Mouse (Mus musculus): ENCODE data around the gene Wdr20. TPM values are rescaled to one million over a fixed set of nuclear protein-coding genes. Genes with fewer than 3 reads are reported as not detected.

Wdr20 gene
- polyA plus RNA-seq, 1 experiment from 2014 or later: 32.6 TPM

DNA sequence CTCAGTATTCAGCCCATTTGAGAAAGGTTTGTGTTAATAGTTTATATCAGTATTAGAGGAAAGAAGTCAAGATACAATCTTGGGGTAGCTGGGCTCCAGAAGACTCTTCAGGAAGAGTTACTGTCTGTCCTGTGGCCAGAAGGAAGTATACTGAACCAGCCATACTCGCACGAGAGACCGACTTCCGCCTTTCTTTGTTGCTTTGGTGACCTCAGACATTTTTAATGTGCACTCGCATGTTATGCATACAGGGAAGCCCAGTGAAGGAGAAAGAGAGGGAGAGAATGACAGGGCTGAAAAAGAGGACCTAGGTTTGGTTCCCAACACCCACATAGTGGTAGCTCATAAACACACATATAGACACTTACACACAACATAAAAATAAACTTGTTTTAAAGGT, 26.8 kb downstream of the Wdr20 start:
- Histone ChIP-seq H3K9ac (replicated peaks) (no peak overlapping the region), H3K4me2 (replicated peaks) (no peak overlapping the region), H3K27me3 (no peaks in the 10 kb centered on the region), H3K4me1 (peaks cover 13% of the 10 kb centered on the region), H3K4me3 (no peak overlapping the region), H3K27ac (replicated peaks) (no peak overlapping the region), H3K36me3 (no peaks in the 10 kb centered on the region), H3K9me3 (no peaks in the 10 kb centered on the region)
- ATAC-seq (ENCODE audit: low FRiP score, low read depth): no peak
- WGBS: 90% methylated on average over 5 of the region's 5 CpGs

DNA sequence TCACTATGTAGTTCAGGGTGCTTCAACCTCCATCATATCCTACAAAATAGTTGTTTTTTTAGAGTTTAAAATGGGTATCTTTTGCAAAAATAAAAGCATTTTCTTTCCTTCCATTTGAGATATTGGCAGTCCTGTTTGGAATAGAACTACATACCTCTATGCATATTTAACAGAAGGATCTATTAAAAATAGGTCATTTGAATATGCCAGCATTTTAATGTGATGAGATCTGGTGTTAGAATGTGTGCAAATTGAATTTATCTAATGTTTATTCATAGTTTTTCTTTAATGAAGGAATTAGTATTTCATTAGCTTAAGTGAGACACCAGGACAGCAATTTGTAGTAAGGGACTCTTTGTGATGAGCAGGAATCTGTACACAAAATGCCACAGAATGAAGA, 30.8 kb downstream of the Wdr20 start:
- H3K4me3 ChIP-seq: no peak overlapping the region
- H3K36me3 ChIP-seq: no peaks in the 10 kb centered on the region
- no peak overlapping the region for H3K27ac ChIP-seq (replicated peaks)
- no peaks in the 10 kb centered on the region for H3K4me1 ChIP-seq
- no peak overlapping the region for H3K9ac ChIP-seq (replicated peaks)
- no peaks in the 10 kb centered on the region for H3K27me3 ChIP-seq
- no peak for ATAC-seq (ENCODE audit: low FRiP score, low read depth)
- H3K4me2 ChIP-seq (replicated peaks): no peak overlapping the region
- no peaks in the 10 kb centered on the region for H3K9me3 ChIP-seq

DNA sequence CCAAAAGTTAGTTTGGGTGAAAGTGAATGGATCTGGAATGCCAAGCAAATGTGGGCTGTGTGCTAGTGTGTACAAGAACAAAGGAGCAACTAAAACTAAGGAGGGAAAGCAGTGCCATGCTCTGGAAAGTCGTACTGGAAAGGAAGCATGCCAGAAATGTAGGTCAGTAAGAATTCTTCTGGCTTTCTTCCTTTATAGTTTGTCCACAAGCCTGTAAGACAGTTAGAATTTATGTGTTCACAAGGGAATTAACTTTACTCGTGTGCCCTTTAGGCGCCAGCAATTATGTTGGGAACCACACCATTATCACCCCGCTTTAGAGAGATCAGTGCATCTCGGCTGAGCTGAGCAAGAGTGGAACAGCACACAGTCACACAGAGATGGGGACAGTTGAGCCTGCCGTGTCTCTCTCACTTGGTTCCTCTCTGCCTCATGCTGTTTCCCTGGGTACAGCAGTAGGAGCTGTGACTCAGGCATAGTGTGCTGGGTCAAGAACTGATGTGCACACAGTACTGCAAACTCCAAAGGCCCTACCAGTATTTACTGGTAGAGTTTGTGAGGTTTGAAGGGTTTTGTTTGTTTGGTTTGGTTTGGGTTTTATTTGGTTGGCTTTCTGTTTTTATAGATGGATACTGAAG, 32.0 kb downstream of the Wdr20 start:
- H3K27me3 ChIP-seq: no peaks in the 10 kb centered on the region
- no peak for ATAC-seq (ENCODE audit: low FRiP score, low read depth)
- H3K9ac ChIP-seq (replicated peaks): no peak overlapping the region
- 88% methylated on average over 6 of the region's 6 CpGs for WGBS
- H3K9me3 ChIP-seq: no peaks in the 10 kb centered on the region
- H3K4me1 ChIP-seq: no peaks in the 10 kb centered on the region
- no peak overlapping the region for H3K27ac ChIP-seq (replicated peaks)
- no peak overlapping the region for H3K4me2 ChIP-seq (replicated peaks)
- no peaks in the 10 kb centered on the region for H3K36me3 ChIP-seq
- no peak overlapping the region for H3K4me3 ChIP-seq

DNA sequence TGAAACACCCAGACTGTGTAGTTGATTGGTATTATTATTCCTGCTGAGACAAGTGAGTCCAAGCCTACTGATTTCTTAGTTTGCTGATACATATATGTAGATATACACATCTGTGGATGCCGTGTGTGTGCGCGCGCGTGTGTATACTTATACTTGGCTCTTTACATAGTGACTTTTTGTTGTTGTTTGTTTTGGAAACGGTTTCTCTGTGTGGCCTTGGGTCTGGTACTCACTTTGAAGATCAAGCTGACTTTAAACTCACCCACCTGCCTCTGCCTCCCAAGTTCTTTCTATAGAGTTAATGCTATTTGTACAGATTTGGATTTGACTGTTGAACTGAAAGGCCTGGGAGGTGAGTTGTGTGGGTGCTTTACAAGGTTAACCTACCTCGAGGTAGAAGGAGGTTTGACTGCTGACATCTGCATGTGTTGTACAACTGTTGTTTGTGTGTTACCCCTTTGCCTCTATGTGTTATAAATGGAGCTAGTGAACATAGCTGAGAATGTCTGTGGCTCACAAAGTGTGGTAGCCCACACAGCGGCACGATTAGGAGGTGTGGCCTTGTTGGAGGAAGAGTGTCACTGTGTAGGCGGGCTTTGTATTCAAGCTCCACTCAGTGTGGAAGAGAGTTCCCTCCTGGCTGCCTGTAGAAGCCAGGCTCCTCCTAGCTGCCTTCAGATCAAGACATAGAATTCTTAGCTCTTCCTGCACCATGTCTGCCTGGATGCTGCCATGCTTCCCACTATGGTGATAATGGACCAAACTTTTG, 32.9 kb downstream of the Wdr20 start:
- WGBS: 93% methylated on average over 10 of the region's 10 CpGs
- no peak overlapping the region for H3K27ac ChIP-seq (replicated peaks)
- H3K4me3 ChIP-seq: no peak overlapping the region
- ATAC-seq (ENCODE audit: low FRiP score, low read depth): no peak
- H3K4me1 ChIP-seq: 0 out of 2 replicates have a peak, but pooled peaks cover 1% of the 10 kb centered on the region
- H3K9ac ChIP-seq (replicated peaks): no peak overlapping the region
- no peaks in the 10 kb centered on the region for H3K27me3 ChIP-seq
- H3K9me3 ChIP-seq: no peaks in the 10 kb centered on the region
- no peaks in the 10 kb centered on the region for H3K36me3 ChIP-seq
- H3K4me2 ChIP-seq (replicated peaks): no peak overlapping the region

DNA sequence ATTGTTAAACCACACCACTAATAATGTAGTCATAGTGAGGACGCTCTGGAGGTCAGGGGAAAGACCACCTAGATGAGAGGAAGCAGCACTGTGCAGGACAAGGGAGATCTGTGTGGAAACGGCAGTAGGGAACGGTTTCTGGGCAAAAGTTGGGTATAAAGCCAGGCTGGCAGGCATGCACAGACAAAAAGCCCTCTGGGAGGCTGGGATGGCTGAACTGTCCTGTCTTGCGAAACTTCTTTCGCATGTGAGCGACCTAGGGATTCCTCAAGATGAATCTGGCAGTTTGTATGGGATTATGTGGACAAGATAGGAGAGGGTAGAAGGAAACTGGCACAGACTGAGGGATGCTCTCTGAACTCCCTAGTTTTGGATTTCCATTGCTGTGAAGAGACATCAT, 34.2 kb downstream of the Wdr20 start:
- Histone ChIP-seq H3K9ac (replicated peaks) (no peak overlapping the region), H3K4me3 (no peak overlapping the region), H3K9me3 (no peaks in the 10 kb centered on the region), H3K4me1 (0 out of 2 replicates have a peak, but pooled peaks cover 5% of the 10 kb centered on the region), H3K27ac (replicated peaks) (no peak overlapping the region), H3K36me3 (no peaks in the 10 kb centered on the region), H3K4me2 (replicated peaks) (no peak overlapping the region), H3K27me3 (no peaks in the 10 kb centered on the region)
- ATAC-seq (ENCODE audit: low FRiP score, low read depth): no peak
- WGBS: 96% methylated on average over 6 of the region's 6 CpGs

DNA sequence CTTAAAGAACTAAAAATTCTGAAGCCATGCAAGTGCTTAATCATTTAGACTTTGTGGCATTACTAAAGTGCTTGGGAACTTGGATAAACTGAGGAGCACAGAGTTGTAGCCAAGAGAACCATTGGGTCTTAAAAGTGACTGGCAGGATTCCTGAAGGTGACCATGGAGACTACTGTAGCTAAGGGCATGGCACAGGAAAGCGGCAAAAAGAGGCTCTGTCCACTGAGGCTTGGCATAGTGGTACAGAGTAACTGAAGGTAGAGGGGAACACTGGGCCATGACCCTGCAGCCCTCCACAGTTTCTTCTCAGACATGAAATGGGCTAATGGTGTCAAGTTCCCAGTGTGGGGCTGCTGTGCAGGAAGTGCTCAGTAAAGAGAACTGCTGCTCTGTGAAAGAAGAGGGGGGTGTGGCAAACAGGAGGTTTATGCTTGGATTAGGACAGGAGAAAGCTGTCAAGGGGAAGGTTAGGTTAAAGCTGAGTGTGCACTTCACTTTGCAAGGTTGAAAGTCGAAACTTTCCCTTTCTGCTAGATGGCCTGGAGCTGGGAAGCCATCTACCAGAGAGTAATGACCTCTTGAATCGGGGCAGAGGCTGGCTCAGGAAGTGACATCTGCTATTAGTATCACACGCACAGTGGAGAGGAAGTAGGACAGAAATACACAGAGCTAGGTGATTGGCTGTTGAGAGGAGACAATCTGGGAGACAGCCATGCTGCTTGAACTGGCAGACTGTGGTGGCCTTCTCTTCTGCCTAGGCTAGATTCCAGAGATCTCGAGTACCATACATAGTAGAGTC, 38.1 kb downstream of the Wdr20 start:
- H3K4me1 ChIP-seq: 0 out of 2 replicates have a peak, but pooled peaks cover 5% of the 10 kb centered on the region
- no peak overlapping the region for H3K4me2 ChIP-seq (replicated peaks)
- peaks cover 16% of the 10 kb centered on the region for H3K36me3 ChIP-seq
- no peaks in the 10 kb centered on the region for H3K27me3 ChIP-seq
- H3K27ac ChIP-seq (replicated peaks): no peak overlapping the region
- no peak for ATAC-seq (ENCODE audit: low FRiP score, low read depth)
- H3K9ac ChIP-seq (replicated peaks): no peak overlapping the region
- 78% methylated on average over 5 of the region's 5 CpGs for WGBS
- H3K4me3 ChIP-seq: no peak overlapping the region
- no peaks in the 10 kb centered on the region for H3K9me3 ChIP-seq

DNA sequence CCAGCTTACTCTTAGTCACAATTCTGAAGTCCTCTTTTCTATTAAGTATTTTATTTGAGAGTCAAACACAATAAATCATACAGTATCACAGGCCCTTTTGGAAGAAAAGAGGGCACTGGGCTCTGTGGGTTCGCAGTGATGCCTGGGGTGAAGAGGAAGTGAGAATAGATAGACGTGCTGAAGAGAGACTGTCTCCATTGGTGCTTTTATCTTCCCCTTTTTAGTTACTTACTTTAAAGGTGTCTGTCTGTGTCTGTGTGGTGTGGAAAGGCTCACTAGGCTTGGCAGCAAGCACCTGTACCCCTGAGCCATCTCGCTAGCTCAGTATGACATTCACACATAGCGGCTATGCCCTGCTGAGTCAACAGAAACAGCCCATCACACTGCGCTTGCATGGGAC, 40.1 kb downstream of the Wdr20 start:
- Histone ChIP-seq H3K27me3 (no peaks in the 10 kb centered on the region), H3K4me2 (replicated peaks) (no peak overlapping the region), H3K36me3 (peaks cover 20% of the 10 kb centered on the region), H3K9me3 (no peaks in the 10 kb centered on the region), H3K4me3 (no peak overlapping the region), H3K27ac (replicated peaks) (no peak overlapping the region), H3K9ac (replicated peaks) (no peak overlapping the region), H3K4me1 (0 out of 2 replicates have a peak, but pooled peaks cover 5% of the 10 kb centered on the region)
- no peak for ATAC-seq (ENCODE audit: low FRiP score, low read depth)
- 89% methylated on average over 5 of the region's 5 CpGs for WGBS

DNA sequence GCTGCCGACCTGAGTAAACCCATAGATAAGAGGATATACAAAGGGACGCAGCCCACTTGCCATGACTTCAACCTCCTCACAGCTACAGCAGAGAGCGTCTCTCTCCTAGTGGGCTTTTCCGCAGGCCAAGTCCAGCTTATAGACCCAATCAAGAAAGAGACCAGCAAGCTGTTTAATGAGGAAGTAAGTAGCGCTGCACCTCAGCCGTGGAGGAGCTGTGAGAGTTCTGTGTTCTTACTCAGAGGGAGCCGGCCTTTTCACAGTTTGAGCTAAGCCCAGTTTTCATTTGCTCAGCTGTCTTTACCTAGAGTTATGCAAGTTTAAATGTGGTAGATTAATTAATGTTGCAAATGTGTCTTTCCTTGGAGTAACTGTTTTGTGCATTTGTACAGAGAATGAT, 41.6 kb downstream of the Wdr20 start:
- ATAC-seq (ENCODE audit: low FRiP score, low read depth): no peak
- H3K4me2 ChIP-seq (replicated peaks): no peak overlapping the region
- H3K4me3 ChIP-seq: no peak overlapping the region
- 85% methylated on average over 7 of the region's 7 CpGs for WGBS
- H3K36me3 ChIP-seq: peaks cover 23% of the 10 kb centered on the region
- no peak overlapping the region for H3K27ac ChIP-seq (replicated peaks)
- H3K9ac ChIP-seq (replicated peaks): no peak overlapping the region
- H3K27me3 ChIP-seq: no peaks in the 10 kb centered on the region
- no peaks in the 10 kb centered on the region for H3K9me3 ChIP-seq
- 0 out of 2 replicates have a peak, but pooled peaks cover 5% of the 10 kb centered on the region for H3K4me1 ChIP-seq

DNA sequence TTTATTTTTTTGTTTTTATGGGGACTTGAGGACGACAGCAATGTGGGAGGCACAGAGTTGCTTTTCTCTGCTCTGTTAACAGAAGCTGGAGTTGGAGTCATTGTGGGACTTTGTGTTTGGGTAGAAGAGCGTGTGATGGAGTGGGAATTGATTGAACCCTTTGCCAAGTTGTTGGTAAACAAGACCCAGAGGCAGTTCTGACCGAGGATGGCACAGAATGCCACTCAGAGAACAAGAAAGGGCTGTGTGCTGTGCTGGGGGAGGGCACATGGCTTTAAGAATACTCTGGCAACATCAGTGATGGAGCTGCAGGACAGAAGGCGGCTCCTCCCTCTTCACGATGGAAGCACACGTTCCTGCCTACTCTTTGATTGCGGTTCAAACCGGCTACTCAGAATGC, 43.4 kb downstream of the Wdr20 start:
- Histone ChIP-seq H3K4me2 (replicated peaks) (no peak overlapping the region), H3K9ac (replicated peaks) (no peak overlapping the region), H3K9me3 (no peaks in the 10 kb centered on the region), H3K27me3 (no peaks in the 10 kb centered on the region), H3K4me3 (no peak overlapping the region), H3K36me3 (peaks cover 28% of the 10 kb centered on the region), H3K4me1 (no peaks in the 10 kb centered on the region), H3K27ac (replicated peaks) (no peak overlapping the region)
- ATAC-seq (ENCODE audit: low FRiP score, low read depth): no peak
- 86% methylated on average over 8 of the region's 8 CpGs for WGBS

DNA sequence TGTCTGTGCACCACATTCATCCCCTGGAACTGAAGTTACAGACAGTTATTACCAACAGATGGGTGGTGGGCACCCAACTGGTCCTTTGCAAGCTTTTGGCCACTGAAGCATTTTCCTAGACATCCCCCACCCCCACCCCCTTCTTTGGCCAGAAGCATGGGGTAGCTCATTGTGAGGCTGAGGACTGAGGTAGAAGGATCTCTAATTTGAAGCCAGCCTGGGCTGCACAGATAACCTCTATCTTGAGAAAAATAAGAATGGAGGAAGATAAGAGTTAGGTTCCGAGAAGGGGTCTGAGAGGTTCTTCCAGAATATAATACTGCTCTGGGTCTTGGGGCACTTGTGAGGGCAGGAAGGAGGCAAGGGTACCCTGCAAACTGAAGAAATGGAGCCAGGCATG, 44.5 kb downstream of the Wdr20 start:
- 100% methylated on average over 1 of the region's 1 CpGs for WGBS
- H3K36me3 ChIP-seq: peaks cover 28% of the 10 kb centered on the region

DNA sequence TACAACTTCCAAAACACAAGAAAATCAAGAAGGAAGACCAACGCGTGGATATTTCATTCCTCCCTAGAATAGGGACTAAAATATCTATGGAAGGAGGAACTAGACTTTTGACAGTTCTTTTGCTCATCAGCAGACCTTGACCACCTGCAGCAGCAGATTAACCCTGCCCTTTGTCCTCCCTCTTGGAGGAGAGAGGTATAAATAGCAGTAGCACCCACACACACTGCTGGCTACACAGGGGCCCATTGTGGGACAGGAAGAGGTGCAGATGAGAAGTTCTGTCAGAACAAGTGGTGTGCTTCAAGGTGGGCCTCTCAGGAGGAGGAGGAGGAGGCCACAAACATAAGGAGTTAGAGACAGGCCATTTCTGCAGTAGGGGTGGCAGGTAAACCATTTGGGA, 46.5 kb downstream of the Wdr20 start:
- Histone ChIP-seq H3K4me1 (no peaks in the 10 kb centered on the region), H3K27me3 (no peaks in the 10 kb centered on the region), H3K4me2 (replicated peaks) (no peak overlapping the region), H3K27ac (replicated peaks) (no peak overlapping the region), H3K9me3 (no peaks in the 10 kb centered on the region), H3K4me3 (no peak overlapping the region), H3K36me3 (peaks cover 27% of the 10 kb centered on the region), H3K9ac (replicated peaks) (no peak overlapping the region)
- no peak for ATAC-seq (ENCODE audit: low FRiP score, low read depth)
- WGBS: 89% methylated on average over 2 of the region's 2 CpGs

More for the DNA sequence above, 44.5 kb downstream of the Wdr20 start:
- no peak overlapping the region for H3K9ac ChIP-seq (replicated peaks)
- H3K27me3 ChIP-seq: no peaks in the 10 kb centered on the region
- H3K4me1 ChIP-seq: no peaks in the 10 kb centered on the region
- no peak for ATAC-seq (ENCODE audit: low FRiP score, low read depth)
- no peak overlapping the region for H3K27ac ChIP-seq (replicated peaks)
- H3K9me3 ChIP-seq: no peaks in the 10 kb centered on the region
- no peak overlapping the region for H3K4me2 ChIP-seq (replicated peaks)
- no peak overlapping the region for H3K4me3 ChIP-seq

DNA sequence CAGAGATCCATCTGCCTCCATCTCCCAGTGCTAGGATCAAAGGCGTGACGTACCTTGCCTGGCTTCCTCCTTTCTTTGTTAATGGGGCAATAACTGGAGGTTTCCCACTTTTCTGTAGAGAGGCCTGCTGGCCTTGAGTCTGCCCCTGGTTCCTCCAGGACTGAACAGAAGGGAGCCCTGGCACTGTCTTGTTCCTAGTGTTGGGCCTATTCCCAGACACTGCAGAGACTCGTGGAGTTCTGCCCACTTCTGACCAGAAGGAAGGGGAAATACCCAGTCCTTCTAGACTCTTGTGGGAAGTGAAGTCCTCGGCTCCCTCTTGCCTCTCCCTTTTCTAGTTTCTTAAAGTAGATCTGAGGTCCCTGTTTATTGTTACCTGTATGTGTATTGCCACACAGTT, 48.5 kb downstream of the Wdr20 start:
- Histone ChIP-seq H3K9ac (replicated peaks) (no peak overlapping the region), H3K27me3 (no peaks in the 10 kb centered on the region), H3K4me3 (no peak overlapping the region), H3K36me3 (peaks cover 11% of the 10 kb centered on the region; the same call in 1 of the 2 replicates), H3K4me1 (no peaks in the 10 kb centered on the region), H3K9me3 (no peaks in the 10 kb centered on the region), H3K4me2 (replicated peaks) (no peak overlapping the region), H3K27ac (replicated peaks) (no peak overlapping the region)
- WGBS: 86% methylated on average over 4 of the region's 4 CpGs
- ATAC-seq (ENCODE audit: low FRiP score, low read depth): no peak
